Mouse (Mus musculus): ENCODE data around the gene Trpc7. TPM values are rescaled to one million over a fixed set of nuclear protein-coding genes. Genes with fewer than 3 reads are reported as not detected.

Gene Trpc7
- polyA plus RNA-seq, 1 experiment = not detected

GRCm38 (mm10) chr13:56752474-56753191 lies 143.2 kb downstream of the Trpc7 start:
- Histone ChIP-seq H3K27ac (ENCODE audit: control insufficient read depth, insufficient read depth, low read depth, low read length, poor library complexity) (no peak overlapping the region), H3K4me1 (ENCODE audit: control insufficient read depth, insufficient read depth, low read length) (no peaks in the 10 kb centered on the region), H3K4me3 (replicated peaks; ENCODE audit: control insufficient read depth, low read depth, low read length) (no peak overlapping the region)
- WGBS = 3% methylated on average over 41 of the region's 41 CpGs
- TF ChIP-seq POLR2A (IDR thresholded peaks at IDR 0.05; ENCODE audit: borderline replicate concordance, control insufficient read depth, low read depth, low read length) (no peak; the same call in 1 of the 2 replicates), CTCF (IDR thresholded peaks at IDR 0.05; ENCODE audit: control insufficient read depth, insufficient read depth, low read length) (no peak)

GRCm38 (mm10) chr13:56751774-56752173 lies 144.0 kb downstream of the Trpc7 start:
- Histone ChIP-seq H3K27ac (ENCODE audit: control insufficient read depth, insufficient read depth, low read depth, low read length, poor library complexity) (no peak overlapping the region), H3K4me3 (replicated peaks; ENCODE audit: control insufficient read depth, low read depth, low read length) (no peak overlapping the region), H3K4me1 (ENCODE audit: control insufficient read depth, insufficient read depth, low read length) (no peaks in the 10 kb centered on the region)
- WGBS = 43% methylated on average over 5 of the region's 5 CpGs
- TF ChIP-seq POLR2A (IDR thresholded peaks at IDR 0.05; ENCODE audit: borderline replicate concordance, control insufficient read depth, low read depth, low read length) = no peak
- TF ChIP-seq CTCF (IDR thresholded peaks at IDR 0.05; ENCODE audit: control insufficient read depth, insufficient read depth, low read length) = no peak

GRCm38 (mm10) chr13:56749377-56749776 lies 146.4 kb downstream of the Trpc7 start:
- WGBS = 77% methylated on average over 7 of the region's 7 CpGs
- TF ChIP-seq CTCF (IDR thresholded peaks at IDR 0.05; ENCODE audit: control insufficient read depth, insufficient read depth, low read length) (no peak), POLR2A (IDR thresholded peaks at IDR 0.05; ENCODE audit: borderline replicate concordance, control insufficient read depth, low read depth, low read length) (no peak)
- H3K27ac ChIP-seq (ENCODE audit: control insufficient read depth, insufficient read depth, low read depth, low read length, poor library complexity) = no peak overlapping the region
- no peaks in the 10 kb centered on the region for H3K4me1 ChIP-seq (ENCODE audit: control insufficient read depth, insufficient read depth, low read length)
- no peak overlapping the region for H3K4me3 ChIP-seq (replicated peaks; ENCODE audit: control insufficient read depth, low read depth, low read length)

GRCm38 (mm10) chr13:56747554-56747953 lies 148.2 kb downstream of the Trpc7 start:
- TF ChIP-seq CTCF (IDR thresholded peaks at IDR 0.05; ENCODE audit: control insufficient read depth, insufficient read depth, low read length) (no peak), POLR2A (IDR thresholded peaks at IDR 0.05; ENCODE audit: borderline replicate concordance, control insufficient read depth, low read depth, low read length) (no peak)
- Histone ChIP-seq H3K27ac (ENCODE audit: control insufficient read depth, insufficient read depth, low read depth, low read length, poor library complexity) (no peak overlapping the region), H3K4me3 (replicated peaks; ENCODE audit: control insufficient read depth, low read depth, low read length) (no peak overlapping the region), H3K4me1 (ENCODE audit: control insufficient read depth, insufficient read depth, low read length) (no peaks in the 10 kb centered on the region)
- 65% methylated on average over 8 of the region's 8 CpGs for WGBS

GRCm38 (mm10) chr13:56746739-56747532 lies 148.9 kb downstream of the Trpc7 start:
- TF ChIP-seq POLR2A (IDR thresholded peaks at IDR 0.05; ENCODE audit: borderline replicate concordance, control insufficient read depth, low read depth, low read length) = no peak
- TF ChIP-seq CTCF (IDR thresholded peaks at IDR 0.05; ENCODE audit: control insufficient read depth, insufficient read depth, low read length) = no peak
- no peak overlapping the region for H3K27ac ChIP-seq (ENCODE audit: control insufficient read depth, insufficient read depth, low read depth, low read length, poor library complexity)
- 77% methylated on average over 10 of the region's 10 CpGs for WGBS

GRCm38 (mm10) chr13:56742325-56742901 lies 153.4 kb downstream of the Trpc7 start:
- no peaks in the 10 kb centered on the region for H3K4me1 ChIP-seq (ENCODE audit: control insufficient read depth, insufficient read depth, low read length)
- TF ChIP-seq CTCF (IDR thresholded peaks at IDR 0.05; ENCODE audit: control insufficient read depth, insufficient read depth, low read length) (no peak), POLR2A (IDR thresholded peaks at IDR 0.05; ENCODE audit: borderline replicate concordance, control insufficient read depth, low read depth, low read length) (no peak)
- no peak overlapping the region for H3K4me3 ChIP-seq (replicated peaks; ENCODE audit: control insufficient read depth, low read depth, low read length)
- no peak overlapping the region for H3K27ac ChIP-seq (ENCODE audit: control insufficient read depth, insufficient read depth, low read depth, low read length, poor library complexity)
- 92% methylated on average over 6 of the region's 6 CpGs for WGBS

More at GRCm38 (mm10) chr13:56746739-56747532, 148.9 kb downstream of the Trpc7 start:
- no peaks in the 10 kb centered on the region for H3K4me1 ChIP-seq (ENCODE audit: control insufficient read depth, insufficient read depth, low read length)
- H3K4me3 ChIP-seq (replicated peaks; ENCODE audit: control insufficient read depth, low read depth, low read length) = no peak overlapping the region

- no peak for TF ChIP-seq CTCF (IDR thresholded peaks at IDR 0.05; ENCODE audit: control insufficient read depth, insufficient read depth, low read length)
- no peak for TF ChIP-seq POLR2A (IDR thresholded peaks at IDR 0.05; ENCODE audit: borderline replicate concordance, control insufficient read depth, low read depth, low read length)
- Histone ChIP-seq H3K27ac (ENCODE audit: control insufficient read depth, insufficient read depth, low read depth, low read length, poor library complexity) (no peak overlapping the region), H3K4me3 (replicated peaks; ENCODE audit: control insufficient read depth, low read depth, low read length) (no peak overlapping the region), H3K4me1 (ENCODE audit: control insufficient read depth, insufficient read depth, low read length) (no peaks in the 10 kb centered on the region)
- WGBS = 90% methylated on average over 7 of the region's 7 CpGs
Observed at GRCm38 (mm10) chr13:56741691-56742090, 154.1 kb downstream of the Trpc7 start.

- no peak for TF ChIP-seq CTCF (IDR thresholded peaks at IDR 0.05; ENCODE audit: control insufficient read depth, insufficient read depth, low read length)
- TF ChIP-seq POLR2A (IDR thresholded peaks at IDR 0.05; ENCODE audit: borderline replicate concordance, control insufficient read depth, low read depth, low read length) = no peak
- WGBS = 84% methylated on average over 6 of the region's 6 CpGs
- Histone ChIP-seq H3K4me1 (ENCODE audit: control insufficient read depth, insufficient read depth, low read length) (no peaks in the 10 kb centered on the region), H3K27ac (ENCODE audit: control insufficient read depth, insufficient read depth, low read depth, low read length, poor library complexity) (no peak overlapping the region), H3K4me3 (replicated peaks; ENCODE audit: control insufficient read depth, low read depth, low read length) (no peak overlapping the region)
Observed at GRCm38 (mm10) chr13:56740496-56740895, 155.3 kb downstream of the Trpc7 start.

All from bone marrow, adult 2 months (tissue).